23 mouse cellular contexts compared by ENCODE assay signal in genomic region chr8:91611191-91611590, GRCm38 (mm10).
DNase-seq lines count a peak whose midpoint lies in the region; ATAC-seq lines count a peak whose summit lies in the region.
"Had no signal": no experiment of that assay in that cellular context is flagged by ENCODE, and none has a peak within 500 bp of the region (broad histone marks: within the 10 kb centered on the region; RNA-seq: fewer than 3 reads in every experiment).

No protein-coding gene starts in this region.

- no peaks in the 10 kb centered on the region for H3K36me3 ChIP-seq in hindbrain, embryonic 10.5 days
- H3K36me3 ChIP-seq in hindbrain, embryonic 14.5 days (replicated peaks; ENCODE audit: control insufficient read depth, insufficient read depth) = no peaks in the 10 kb centered on the region
- H3K36me3 ChIP-seq in midbrain, embryonic 14.5 days (ENCODE audit: control insufficient read depth, insufficient read depth, low read length) = no peaks in the 10 kb centered on the region
- H3K36me3 ChIP-seq in midbrain, embryonic 10.5 days = no peaks in the 10 kb centered on the region
- no peaks in the 10 kb centered on the region for H3K36me3 ChIP-seq in hindbrain, embryonic 13.5 days
- no peaks in the 10 kb centered on the region for H3K36me3 ChIP-seq in limb, embryonic 10.5 days
- H3K36me3 ChIP-seq: limb, embryonic 12.5 days; stomach, embryonic 15.5 days had no signal

- H3K4me1 ChIP-seq in hindbrain, embryonic 10.5 days (replicated peaks) = peaks cover 54% of the 10 kb centered on the region
- peaks cover 30% of the 10 kb centered on the region for H3K4me1 ChIP-seq in hindbrain, embryonic 14.5 days (replicated peaks; ENCODE audit: control insufficient read depth, insufficient read depth, low read length)
- peaks cover 37% of the 10 kb centered on the region for H3K4me1 ChIP-seq in midbrain, embryonic 14.5 days (ENCODE audit: control insufficient read depth, insufficient read depth, low read length)
- peaks cover 64% of the 10 kb centered on the region for H3K4me1 ChIP-seq in midbrain, embryonic 10.5 days
- peaks cover 47% of the 10 kb centered on the region for H3K4me1 ChIP-seq in hindbrain, embryonic 13.5 days (replicated peaks)
- H3K4me1 ChIP-seq in limb, embryonic 10.5 days = peaks cover 61% of the 10 kb centered on the region
- H3K4me1 ChIP-seq: stomach, embryonic 15.5 days had no signal

- WGBS in hindbrain, embryonic 10.5 days = 68% methylated on average over 7 of the region's 7 CpGs
- WGBS in hindbrain, embryonic 14.5 days = 43% methylated on average over 7 of the region's 7 CpGs
- 26% methylated on average over 7 of the region's 7 CpGs for WGBS in midbrain, embryonic 14.5 days
- 70% methylated on average over 7 of the region's 7 CpGs for WGBS in midbrain, embryonic 10.5 days
- WGBS in hindbrain, embryonic 13.5 days = 55% methylated on average over 7 of the region's 7 CpGs
- 47% methylated on average over 7 of the region's 7 CpGs for WGBS in limb, embryonic 10.5 days

- H3K4me2 ChIP-seq in hindbrain, embryonic 14.5 days (replicated peaks) = no peak overlapping the region
- peak overlapping the region; percentile 1; the same call in 1 of the 2 replicates for H3K4me2 ChIP-seq in midbrain, embryonic 14.5 days (ENCODE audit: low read length)
- peak overlapping the region; percentile 8; the same call in 1 of the 2 replicates for H3K4me2 ChIP-seq in hindbrain, embryonic 13.5 days
- H3K4me2 ChIP-seq: heart, embryonic 11.5 days; limb, embryonic 12.5 days; liver, embryonic 11.5 days; stomach, embryonic 15.5 days had no signal

- H3K4me3 ChIP-seq in hindbrain, embryonic 10.5 days = no peak overlapping the region
- H3K4me3 ChIP-seq in hindbrain, embryonic 14.5 days (replicated peaks; ENCODE audit: low read length) = no peak overlapping the region
- H3K4me3 ChIP-seq in midbrain, embryonic 14.5 days (replicated peaks; ENCODE audit: low read depth, low read length) = no peak overlapping the region
- no peak overlapping the region for H3K4me3 ChIP-seq in midbrain, embryonic 10.5 days
- H3K4me3 ChIP-seq in hindbrain, embryonic 13.5 days = no peak overlapping the region
- H3K4me3 ChIP-seq in limb, embryonic 10.5 days = no peak overlapping the region
- H3K4me3 ChIP-seq: gastrocnemius, adult 2 months; limb, embryonic 12.5 days; stomach, embryonic 15.5 days had no signal

- H3K27ac ChIP-seq in hindbrain, embryonic 10.5 days = peak overlapping the region; percentile 37; the same call in 1 of the 2 replicates
- no peak overlapping the region for H3K27ac ChIP-seq in hindbrain, embryonic 14.5 days
- peak overlapping the region; percentile 71 for H3K27ac ChIP-seq in midbrain, embryonic 14.5 days (replicated peaks; ENCODE audit: low read depth, low read length)
- no peak overlapping the region for H3K27ac ChIP-seq in midbrain, embryonic 10.5 days (replicated peaks)
- H3K27ac ChIP-seq in hindbrain, embryonic 13.5 days = peak overlapping the region; percentile 69
- no peak overlapping the region for H3K27ac ChIP-seq in limb, embryonic 10.5 days
- H3K27ac ChIP-seq: gastrocnemius, adult 2 months; limb, embryonic 12.5 days; stomach, embryonic 15.5 days had no signal

- no peak for DNase-seq in hindbrain, embryonic 10.5 days (ENCODE audit: low spot score)
- no peak for DNase-seq in hindbrain, embryonic 14.5 days (ENCODE audit: low spot score)
- DNase-seq in midbrain, embryonic 14.5 days = peak; percentile 53
- no peak for DNase-seq in midbrain, embryonic 10.5 days (ENCODE audit: low spot score)
- peak; percentile 61 for DNase-seq in retina, postnatal 1 day
- DNase-seq in thymus, postnatal 14 days = no peak
- DNase-seq in limb, embryonic 10.5 days (ENCODE audit: low spot score) = no peak
- DNase-seq: adrenal gland, postnatal 36 days; cerebellum, adult 2 months; cerebellum, postnatal 14 days; gastrocnemius, adult 2 months; gastrocnemius, postnatal 36 days; heart, adult 18-20 months; heart, postnatal 36 days; kidney, postnatal 25 days; lung, postnatal 36 days; thymus, postnatal 25 days had no signal

- H3K27me3 ChIP-seq in hindbrain, embryonic 10.5 days (ENCODE audit: insufficient read depth, poor library complexity, severe bottlenecking) = no peaks in the 10 kb centered on the region; the same call in 1 of the 2 replicates
- H3K27me3 ChIP-seq in hindbrain, embryonic 14.5 days (ENCODE audit: control insufficient read depth, insufficient read depth, low read length) = peaks cover 30% of the 10 kb centered on the region
- no peaks in the 10 kb centered on the region for H3K27me3 ChIP-seq in midbrain, embryonic 14.5 days (ENCODE audit: control insufficient read depth, insufficient read depth, low read length)
- peaks cover 30% of the 10 kb centered on the region for H3K27me3 ChIP-seq in midbrain, embryonic 10.5 days (ENCODE audit: low read depth, poor library complexity, severe bottlenecking)
- peaks cover 60% of the 10 kb centered on the region for H3K27me3 ChIP-seq in hindbrain, embryonic 13.5 days
- peaks cover 87% of the 10 kb centered on the region for H3K27me3 ChIP-seq in limb, embryonic 10.5 days (ENCODE audit: low read depth, poor library complexity, severe bottlenecking)
- H3K27me3 ChIP-seq: stomach, embryonic 15.5 days had no signal

- H3K9me3 ChIP-seq in hindbrain, embryonic 10.5 days = no peaks in the 10 kb centered on the region
- H3K9me3 ChIP-seq in hindbrain, embryonic 14.5 days (ENCODE audit: control insufficient read depth, low read length) = no peaks in the 10 kb centered on the region
- no peaks in the 10 kb centered on the region for H3K9me3 ChIP-seq in midbrain, embryonic 14.5 days (ENCODE audit: control insufficient read depth, low read length)
- no peaks in the 10 kb centered on the region for H3K9me3 ChIP-seq in midbrain, embryonic 10.5 days (replicated peaks)
- H3K9me3 ChIP-seq in hindbrain, embryonic 13.5 days = no peaks in the 10 kb centered on the region
- no peaks in the 10 kb centered on the region for H3K9me3 ChIP-seq in limb, embryonic 10.5 days (replicated peaks)
- H3K9me3 ChIP-seq: limb, embryonic 12.5 days; stomach, embryonic 15.5 days had no signal

- no peak overlapping the region for H3K9ac ChIP-seq in hindbrain, embryonic 14.5 days
- H3K9ac ChIP-seq in midbrain, embryonic 14.5 days (replicated peaks; ENCODE audit: low read length) = no peak overlapping the region; the same call in 1 of the 2 replicates
- H3K9ac ChIP-seq in hindbrain, embryonic 13.5 days = no peak overlapping the region; the same call in 1 of the 2 replicates
- H3K9ac ChIP-seq: limb, embryonic 12.5 days; stomach, embryonic 15.5 days had no signal

- ATAC-seq in hindbrain, embryonic 14.5 days (ENCODE audit: low FRiP score) = no peak
- ATAC-seq in midbrain, embryonic 14.5 days (ENCODE audit: low FRiP score, low TSS enrichment) = no peak
- no peak for ATAC-seq in hindbrain, embryonic 13.5 days (ENCODE audit: low FRiP score)
- ATAC-seq: intestine, postnatal 0 days had no signal

Comparison
In these comparisons a context has a peak if more than half of its experiments do, and no peak if none do; other contexts are left out.
1. DNase-seq: peak in midbrain, embryonic 14.5 days (single experiment) and retina, postnatal 1 day (single experiment); none in hindbrain, embryonic 10.5 days (single experiment), hindbrain, embryonic 14.5 days (single experiment), midbrain, embryonic 10.5 days (single experiment), thymus, postnatal 14 days (single experiment) and limb, embryonic 10.5 days (single experiment).
2. H3K27ac ChIP-seq: peak in hindbrain, embryonic 10.5 days (single experiment), midbrain, embryonic 14.5 days (single experiment) and hindbrain, embryonic 13.5 days (single experiment); none in hindbrain, embryonic 14.5 days (single experiment), midbrain, embryonic 10.5 days (single experiment) and limb, embryonic 10.5 days (single experiment).